Mouse (Mus musculus): ENCODE measurements around the gene Mtmr2. TPM values are rescaled to one million over a fixed set of nuclear protein-coding genes. Genes with fewer than 3 reads are reported as not detected.

The Mtmr2 gene
- polyA plus RNA-seq (2017; shearing (Covaris generic)), result 17.1 TPM

DNA sequence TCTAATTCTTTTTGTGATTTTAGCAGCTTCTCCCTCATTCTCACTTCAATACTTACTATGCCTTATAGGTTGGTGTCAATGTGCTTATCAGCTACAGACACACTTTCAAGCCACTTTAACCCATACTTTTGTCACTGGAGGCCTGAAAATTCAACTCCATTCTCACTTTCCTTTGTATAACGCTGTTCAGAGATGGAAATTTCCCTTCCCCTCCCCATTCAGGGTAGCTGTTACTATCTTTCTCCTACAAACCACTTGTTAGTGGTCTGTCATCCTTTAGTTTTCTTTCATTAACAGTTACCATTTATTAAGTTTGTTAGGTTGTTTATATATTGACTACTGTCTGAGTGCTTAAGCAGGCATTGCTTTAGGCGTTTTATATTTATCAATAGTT lies at the start of gene Mtmr2:
Mtmr2 (plus strand) TSS at position 7 of the 394 bp plus-strand sequence.

DNA sequence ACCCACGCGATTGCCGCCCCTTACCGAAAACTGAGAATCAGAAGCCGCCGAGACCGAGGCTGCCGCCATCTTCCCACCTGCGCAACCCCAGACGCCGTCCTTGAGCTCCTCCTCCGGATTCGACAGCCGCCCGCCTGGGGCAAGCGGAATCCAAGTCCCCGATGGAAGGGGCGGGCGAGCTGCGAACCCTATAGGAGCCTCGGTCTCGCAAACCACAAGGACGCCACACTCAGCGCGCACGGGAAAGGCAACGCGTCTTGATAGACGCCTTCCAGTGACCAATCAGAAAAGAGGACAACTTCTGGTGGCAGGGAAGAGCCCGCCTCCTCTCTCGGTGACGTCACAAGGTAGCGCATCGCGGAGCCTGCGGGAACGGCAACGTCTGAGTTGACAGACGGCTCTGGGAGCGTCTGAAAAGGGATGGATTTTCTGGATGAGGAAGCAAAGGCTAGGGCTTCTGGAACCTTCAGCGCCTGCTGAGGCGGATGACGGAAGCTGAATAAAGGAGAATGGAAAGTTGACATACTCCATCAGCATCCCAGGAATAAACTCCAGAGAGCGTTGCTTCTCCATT lies 78.7 kb downstream of the Mtmr2 start, which contains the start of gene Cep57:
Cep57 (minus strand) TSS at position 276 of the 574 bp plus-strand sequence.

DNA sequence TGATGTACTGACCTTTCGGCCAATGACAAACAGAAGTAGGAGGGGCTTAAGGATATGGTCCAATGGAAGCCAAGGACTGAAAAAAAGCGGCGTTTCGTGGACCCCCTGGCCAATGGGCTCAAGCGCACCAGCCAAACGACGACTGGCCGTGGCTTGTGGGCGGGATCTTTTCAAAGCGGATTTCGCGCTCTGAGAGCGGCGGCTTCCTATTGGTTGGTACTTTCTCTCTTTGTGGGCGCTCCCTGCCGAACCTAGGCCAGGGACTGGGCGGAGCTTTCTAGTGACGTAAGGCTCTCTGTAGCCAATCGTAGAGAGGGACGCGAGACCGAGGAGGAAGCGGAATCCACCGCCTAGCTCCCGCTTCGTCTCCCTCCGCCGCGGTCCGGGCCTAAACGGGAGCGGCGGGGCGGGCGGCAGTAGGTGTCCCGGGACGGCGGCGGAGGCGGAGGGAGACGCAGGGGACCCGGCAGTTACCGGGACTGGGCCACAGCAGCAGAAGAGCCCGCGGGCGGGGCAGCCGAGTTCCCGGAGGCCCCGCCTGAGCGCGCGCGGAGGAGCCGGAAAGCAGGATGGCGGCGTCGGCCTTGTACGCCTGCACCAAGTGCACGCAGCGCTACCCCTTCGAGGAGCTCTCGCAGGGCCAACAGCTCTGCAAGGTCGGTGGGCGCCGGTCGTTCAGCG lies 79.3 kb downstream of the Mtmr2 start, which contains the start of gene Fam76b:
Fam76b (plus strand) TSS at position 311 of the 681 bp plus-strand sequence.

Other genes starting within 250 kb of the Mtmr2 start
- gene Cep57, start 78.7 kb downstream of the Mtmr2 start, polyA plus RNA-seq (2017; shearing (Covaris generic)), result 62.3 TPM
- 15.3 TPM for gene Fam76b, start 79.3 kb downstream of the Mtmr2 start, polyA plus RNA-seq (2017; shearing (Covaris generic))